Comparison of ENCODE assay signal across 14 mouse cellular contexts in genomic region chr12:5210786-5211185, GRCm38 (mm10).
DNase-seq lines count a peak whose midpoint lies in the region; ATAC-seq and TF ChIP-seq lines count a peak whose summit lies in the region.
"Had no signal": no experiment of that assay in that cellular context is flagged by ENCODE, and none has a peak within 500 bp of the region (broad histone marks: within the 10 kb centered on the region; RNA-seq: fewer than 3 reads in every experiment).

No protein-coding gene starts in this region.

- H3K27me3 ChIP-seq in midbrain, embryonic 16.5 days (ENCODE audit: control insufficient read depth, insufficient read depth, low read depth, low read length): no peaks in the 10 kb centered on the region
- H3K27me3 ChIP-seq: heart, embryonic 13.5 days; liver, embryonic 15.5 days; neural tube, embryonic 13.5 days had no signal

- DNase-seq in embryo, embryonic 10 days (ENCODE audit: low spot score): peak; percentile 20
- DNase-seq in embryo, embryonic 9.5 days (ENCODE audit: extremely low spot score): no peak
- peak; percentile 76 for DNase-seq in brain, embryonic 14.5 days (ENCODE audit: low read depth)
- peak; percentile 43 to 45 for DNase-seq in layer of hippocampus, postnatal 25 days (ENCODE audit: extremely low spot score in 1 of 2, low spot score in 1 of 2)
- no peak for DNase-seq in embryo, embryonic 10.5 days (ENCODE audit: low spot score)
- DNase-seq in adrenal gland, postnatal 14 days: no peak
- DNase-seq: adrenal gland, postnatal 10 days; cerebellum, adult 9-11 months; thymus, adult 2 months had no signal

- peaks cover 49% of the 10 kb centered on the region for H3K4me1 ChIP-seq in midbrain, embryonic 16.5 days (ENCODE audit: control insufficient read depth, insufficient read depth, low read length)
- H3K4me1 ChIP-seq: liver, embryonic 15.5 days had no signal

- ATAC-seq in midbrain, embryonic 16.5 days: peak; percentile 20; the same call in 1 of the 2 replicates
- ATAC-seq in CD4-positive, CD25-positive, alpha-beta regulatory T cell, adult 4 months: no peak

- 29% methylated on average over 9 of the region's 9 CpGs for WGBS in midbrain, embryonic 16.5 days

- no peak for TF ChIP-seq POLR2A in brain, embryonic 14.5 days (IDR thresholded peaks at IDR 0.05; ENCODE audit: borderline replicate concordance, extremely low read depth, insufficient read depth, insufficient read length, poor library complexity, severe bottlenecking)

- H3K4me3 ChIP-seq in midbrain, embryonic 16.5 days (ENCODE audit: low read depth, low read length): no peak overlapping the region
- H3K4me3 ChIP-seq: heart, embryonic 13.5 days; liver, embryonic 15.5 days; neural tube, embryonic 13.5 days had no signal

- H3K27ac ChIP-seq in midbrain, embryonic 16.5 days (ENCODE audit: low read length): no peak overlapping the region
- H3K27ac ChIP-seq: heart, embryonic 13.5 days; liver, embryonic 15.5 days; neural tube, embryonic 13.5 days had no signal

- no peak overlapping the region for H3K4me2 ChIP-seq in midbrain, embryonic 16.5 days (ENCODE audit: low read length)
- H3K4me2 ChIP-seq: heart, embryonic 13.5 days; liver, embryonic 15.5 days; neural tube, embryonic 13.5 days had no signal

- no peak for TF ChIP-seq CTCF in brain, embryonic 14.5 days (IDR thresholded peaks at IDR 0.05; ENCODE audit: borderline replicate concordance, extremely low read depth, insufficient read depth, insufficient read length)

- no peaks in the 10 kb centered on the region for H3K9me3 ChIP-seq in midbrain, embryonic 16.5 days (replicated peaks; ENCODE audit: control insufficient read depth, low read length, poor library complexity, severe bottlenecking)
- H3K9me3 ChIP-seq: heart, embryonic 13.5 days; liver, embryonic 15.5 days; neural tube, embryonic 13.5 days had no signal

- H3K36me3 ChIP-seq in midbrain, embryonic 16.5 days (ENCODE audit: control insufficient read depth, insufficient read depth, low read length): no peaks in the 10 kb centered on the region
- H3K36me3 ChIP-seq: heart, embryonic 13.5 days; liver, embryonic 15.5 days had no signal

- no peak overlapping the region for H3K9ac ChIP-seq in midbrain, embryonic 16.5 days (ENCODE audit: low read depth, low read length)
- H3K9ac ChIP-seq: heart, embryonic 13.5 days; liver, embryonic 15.5 days; neural tube, embryonic 13.5 days had no signal

Comparison
In these comparisons a context has a peak if more than half of its experiments do, and no peak if none do; other contexts are left out.
1. DNase-seq: peak in embryo, embryonic 10 days (single experiment), brain, embryonic 14.5 days (single experiment) and layer of hippocampus, postnatal 25 days (2 of 2); none in embryo, embryonic 9.5 days (single experiment), embryo, embryonic 10.5 days (single experiment) and adrenal gland, postnatal 14 days (single experiment).